Mouse (Mus musculus): ENCODE measurements around the gene Zbtb2. TPM values are rescaled to one million over a fixed set of nuclear protein-coding genes. Genes with fewer than 3 reads are reported as not detected.
A peak's percentile ranks its signal among the peaks of the same experiment; 100 is the strongest.

The Zbtb2 gene
- polyA plus RNA-seq, 1 experiment from 2014 or later = 9.2 TPM

- Histone ChIP-seq H3K9me3 (ENCODE audit: low read length) (no peaks in the 10 kb centered on the region), H3K4me2 (replicated peaks; ENCODE audit: low read depth, low read length) (no peak overlapping the region), H3K36me3 (ENCODE audit: insufficient read depth, low read length) (peaks cover 17% of the 10 kb centered on the region), H3K4me1 (ENCODE audit: insufficient read depth, low read depth, low read length) (no peaks in the 10 kb centered on the region; the same call in 1 of the 2 replicates), H3K27me3 (replicated peaks; ENCODE audit: insufficient read depth, low read length) (no peaks in the 10 kb centered on the region), H3K9ac (replicated peaks; ENCODE audit: low read depth) (no peak overlapping the region), H3K27ac (ENCODE audit: low read length) (no peak overlapping the region), H3K4me3 (ENCODE audit: low read depth, low read length) (no peak overlapping the region)
- DNase-seq (ENCODE audit: low spot score) (peak; percentile 59), ATAC-seq (no peak; the same call in 1 of the 2 replicates)
- WGBS = 44% methylated on average over 5 of the region's 5 CpGs
- TF ChIP-seq EP300 (IDR thresholded peaks at IDR 0.05) = no peak
- peak; percentile 69 for TF ChIP-seq CTCF (IDR thresholded peaks at IDR 0.05)
Measured at GRCm38 (mm10) chr10:4372011-4372410, 15.9 kb downstream of the Zbtb2 start.

- Histone ChIP-seq H3K4me1 (ENCODE audit: insufficient read depth, low read depth, low read length) (no peaks in the 10 kb centered on the region), H3K27me3 (replicated peaks; ENCODE audit: insufficient read depth, low read length) (no peaks in the 10 kb centered on the region), H3K4me3 (ENCODE audit: low read depth, low read length) (no peak overlapping the region), H3K36me3 (ENCODE audit: insufficient read depth, low read length) (peaks cover 20% of the 10 kb centered on the region), H3K27ac (ENCODE audit: low read length) (no peak overlapping the region), H3K4me2 (replicated peaks; ENCODE audit: low read depth, low read length) (no peak overlapping the region), H3K9ac (replicated peaks; ENCODE audit: low read depth) (no peak overlapping the region), H3K9me3 (ENCODE audit: low read length) (no peaks in the 10 kb centered on the region)
- 87% methylated on average over 11 of the region's 11 CpGs for WGBS
- ATAC-seq = no peak
- TF ChIP-seq EP300 (IDR thresholded peaks at IDR 0.05) (no peak), CTCF (IDR thresholded peaks at IDR 0.05) (no peak)
- no peak for DNase-seq (ENCODE audit: low spot score)
Measured at GRCm38 (mm10) chr10:4370105-4370504, 17.8 kb downstream of the Zbtb2 start.

GRCm38 (mm10) chr10:4364618-4365017 lies 23.3 kb downstream of the Zbtb2 start:
- Histone ChIP-seq H3K27ac (ENCODE audit: low read length) (no peak overlapping the region), H3K9me3 (ENCODE audit: low read length) (no peaks in the 10 kb centered on the region), H3K4me2 (replicated peaks; ENCODE audit: low read depth, low read length) (no peak overlapping the region), H3K4me3 (ENCODE audit: low read depth, low read length) (no peak overlapping the region), H3K36me3 (ENCODE audit: insufficient read depth, low read length) (peaks cover 13% of the 10 kb centered on the region; the same call in 1 of the 2 replicates), H3K4me1 (ENCODE audit: insufficient read depth, low read depth, low read length) (no peaks in the 10 kb centered on the region), H3K27me3 (replicated peaks; ENCODE audit: insufficient read depth, low read length) (no peaks in the 10 kb centered on the region), H3K9ac (replicated peaks; ENCODE audit: low read depth) (no peak overlapping the region)
- ATAC-seq (no peak), DNase-seq (ENCODE audit: low spot score) (no peak)
- 71% methylated on average over 3 of the region's 3 CpGs for WGBS
- TF ChIP-seq EP300 (IDR thresholded peaks at IDR 0.05) (no peak), CTCF (IDR thresholded peaks at IDR 0.05) (no peak)

GRCm38 (mm10) chr10:4357435-4357834 lies 30.5 kb downstream of the Zbtb2 start:
- WGBS = 85% methylated on average over 10 of the region's 10 CpGs
- H3K36me3 ChIP-seq (ENCODE audit: insufficient read depth, low read length) = peaks cover 22% of the 10 kb centered on the region; the same call in 1 of the 2 replicates
- DNase-seq (ENCODE audit: low spot score) = no peak
- TF ChIP-seq EP300 (IDR thresholded peaks at IDR 0.05) = no peak
- TF ChIP-seq CTCF (IDR thresholded peaks at IDR 0.05) = no peak
- ATAC-seq = no peak
- no peaks in the 10 kb centered on the region for H3K27me3 ChIP-seq (replicated peaks; ENCODE audit: insufficient read depth, low read length)
- H3K9ac ChIP-seq (replicated peaks; ENCODE audit: low read depth) = no peak overlapping the region
- no peak overlapping the region for H3K4me2 ChIP-seq (replicated peaks; ENCODE audit: low read depth, low read length)
- H3K4me1 ChIP-seq (ENCODE audit: insufficient read depth, low read depth, low read length) = no peaks in the 10 kb centered on the region
- no peak overlapping the region for H3K27ac ChIP-seq (ENCODE audit: low read length)
- no peaks in the 10 kb centered on the region for H3K9me3 ChIP-seq (ENCODE audit: low read length)
- no peak overlapping the region for H3K4me3 ChIP-seq (ENCODE audit: low read depth, low read length)

GRCm38 (mm10) chr10:4356640-4357039 lies 31.3 kb downstream of the Zbtb2 start:
- no peaks in the 10 kb centered on the region for H3K9me3 ChIP-seq (ENCODE audit: low read length)
- no peak for DNase-seq (ENCODE audit: low spot score)
- TF ChIP-seq CTCF (IDR thresholded peaks at IDR 0.05) (no peak), EP300 (IDR thresholded peaks at IDR 0.05) (no peak)
- no peak overlapping the region for H3K4me3 ChIP-seq (ENCODE audit: low read depth, low read length)
- no peak overlapping the region for H3K27ac ChIP-seq (ENCODE audit: low read length)
- no peaks in the 10 kb centered on the region for H3K27me3 ChIP-seq (replicated peaks; ENCODE audit: insufficient read depth, low read length)
- H3K4me1 ChIP-seq (ENCODE audit: insufficient read depth, low read depth, low read length) = no peaks in the 10 kb centered on the region
- no peak overlapping the region for H3K4me2 ChIP-seq (replicated peaks; ENCODE audit: low read depth, low read length)
- no peak overlapping the region for H3K9ac ChIP-seq (replicated peaks; ENCODE audit: low read depth)
- no peak for ATAC-seq
- WGBS = 55% methylated on average over 5 of the region's 5 CpGs
- peaks cover 22% of the 10 kb centered on the region; the same call in 1 of the 2 replicates for H3K36me3 ChIP-seq (ENCODE audit: insufficient read depth, low read length)

GRCm38 (mm10) chr10:4355882-4356451 lies 31.9 kb downstream of the Zbtb2 start:
- no peak overlapping the region for H3K27ac ChIP-seq (ENCODE audit: low read length)
- no peaks in the 10 kb centered on the region for H3K9me3 ChIP-seq (ENCODE audit: low read length)
- H3K4me1 ChIP-seq (ENCODE audit: insufficient read depth, low read depth, low read length) = no peaks in the 10 kb centered on the region
- no peak for ATAC-seq
- no peak for DNase-seq (ENCODE audit: low spot score)
- H3K9ac ChIP-seq (replicated peaks; ENCODE audit: low read depth) = no peak overlapping the region
- TF ChIP-seq CTCF (IDR thresholded peaks at IDR 0.05) = no peak
- no peak for TF ChIP-seq EP300 (IDR thresholded peaks at IDR 0.05)
- H3K4me3 ChIP-seq (ENCODE audit: low read depth, low read length) = no peak overlapping the region
- peaks cover 22% of the 10 kb centered on the region; the same call in 1 of the 2 replicates for H3K36me3 ChIP-seq (ENCODE audit: insufficient read depth, low read length)
- H3K27me3 ChIP-seq (replicated peaks; ENCODE audit: insufficient read depth, low read length) = no peaks in the 10 kb centered on the region
- WGBS = 85% methylated on average over 19 of the region's 19 CpGs
- H3K4me2 ChIP-seq (replicated peaks; ENCODE audit: low read depth, low read length) = no peak overlapping the region

Measured in lung, postnatal 0 days (tissue).